Mouse (Mus musculus) mesoderm, embryonic 11.5 days (tissue): ENCODE results near the gene Abcc12.

Experiments used
- DNase-seq: peaks from one replicate; pipeline ENCODE4 v3.0.0-alpha.2; 2012; ENCODE audit warnings: low read depth, low spot score

Abcc12 gene

GRCm38 (mm10) chr8:86578693-86579092 is 1.8 kb downstream of the Abcc12 start:
- DNase-seq, result no peak

DNA sequence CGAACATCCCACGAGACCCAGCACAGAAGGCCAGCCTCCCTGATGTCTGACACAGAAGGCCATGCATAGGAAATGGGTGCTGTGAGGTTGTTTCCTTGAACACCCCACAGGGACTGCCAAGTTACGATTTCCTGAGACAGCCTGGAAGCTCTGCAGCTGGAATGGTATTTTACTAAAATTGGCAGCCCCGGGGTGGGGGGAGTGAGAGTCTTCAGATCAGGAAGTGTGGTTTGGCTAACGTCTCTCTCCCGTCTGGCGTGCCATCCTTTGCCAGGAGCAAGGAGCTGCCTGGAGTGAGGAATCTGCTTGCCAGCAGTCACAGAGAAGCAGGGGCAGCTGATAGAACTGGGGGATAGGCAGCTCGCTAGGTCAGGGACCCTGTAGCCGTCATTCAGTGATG is 2.4 kb downstream of the Abcc12 start:
- DNase-seq, result no peak

DNA sequence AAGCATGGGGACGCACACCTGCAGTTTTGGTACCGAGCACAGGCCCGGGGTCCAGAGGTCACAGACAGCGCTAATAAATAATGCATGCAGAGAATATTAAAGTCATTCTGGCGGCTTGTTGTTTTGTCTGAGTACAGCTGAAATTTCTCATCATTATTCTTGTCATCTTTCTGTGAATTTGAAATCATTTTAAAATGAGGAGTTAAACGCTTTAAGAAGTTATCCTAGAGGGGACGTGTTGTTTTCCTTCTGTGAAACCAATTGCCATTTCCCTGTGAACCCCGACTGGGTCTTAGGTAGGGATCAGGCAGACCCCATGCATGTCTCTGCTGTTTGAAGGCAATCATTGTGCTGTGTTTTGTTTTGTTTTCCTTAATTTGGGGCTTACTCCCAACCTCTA is 2.9 kb downstream of the Abcc12 start:
- DNase-seq, result no peak

GRCm38 (mm10) chr8:86563674-86564073 is 16.8 kb downstream of the Abcc12 start:
- no peak for DNase-seq

GRCm38 (mm10) chr8:86561737-86562136 is 18.7 kb downstream of the Abcc12 start:
- DNase-seq, result no peak

DNA sequence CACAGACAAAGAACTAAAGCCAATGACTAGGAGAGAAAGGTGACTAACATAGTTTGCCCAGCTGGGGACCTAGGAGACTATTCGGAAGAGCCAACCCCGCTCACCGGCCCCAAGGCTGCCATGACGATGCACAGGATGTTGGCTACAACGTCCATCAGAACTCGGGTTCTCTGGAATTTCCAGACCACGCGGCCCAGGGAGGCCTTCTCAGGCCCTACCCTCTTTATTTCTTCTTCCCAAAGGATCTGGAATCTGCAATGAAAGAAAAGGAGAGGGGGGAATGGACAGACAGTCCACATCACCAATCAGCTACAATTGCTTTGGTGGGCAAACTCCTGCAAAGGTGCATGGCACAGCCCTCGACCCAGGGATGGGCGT is 19.8 kb downstream of the Abcc12 start:
- no peak for DNase-seq

DNA sequence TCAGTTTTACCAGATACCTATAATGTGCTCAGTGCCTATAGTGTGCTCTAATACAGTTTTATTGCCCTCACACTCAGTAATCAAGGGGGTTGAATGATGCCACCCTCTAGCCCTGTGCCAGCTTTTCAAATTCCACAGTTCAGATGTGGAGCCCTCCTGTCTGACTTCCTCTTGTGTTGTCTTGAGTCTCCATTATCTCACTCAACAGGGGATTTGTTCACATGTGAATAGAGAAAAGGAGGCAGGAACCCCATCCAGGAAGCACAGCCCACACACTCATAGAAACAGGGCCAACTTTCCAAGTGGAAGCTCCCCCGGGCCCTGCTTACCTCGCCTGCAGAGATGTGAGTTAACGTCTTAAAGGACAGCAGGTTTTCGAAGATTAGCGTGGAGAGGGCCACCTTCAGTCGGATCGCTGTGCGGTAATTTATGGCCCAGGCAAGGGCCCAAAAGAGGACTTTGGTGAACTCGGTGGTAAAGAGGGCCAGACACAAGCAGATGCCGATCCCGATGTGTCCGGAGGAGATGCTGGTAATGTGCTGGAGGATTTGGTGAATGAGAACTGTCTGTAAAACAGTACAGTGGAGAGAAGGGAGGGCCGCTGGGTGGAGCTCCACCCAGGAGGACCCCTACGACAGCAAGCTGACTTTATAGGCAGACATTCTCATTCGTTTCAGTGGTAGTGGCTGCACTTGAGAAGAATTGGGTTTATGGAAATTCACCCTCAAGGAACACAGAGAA is 20.4 kb downstream of the Abcc12 start:
- no peak for DNase-seq

GRCm38 (mm10) chr8:86557186-86558045 is 23.1 kb downstream of the Abcc12 start:
- no peak for DNase-seq

DNA sequence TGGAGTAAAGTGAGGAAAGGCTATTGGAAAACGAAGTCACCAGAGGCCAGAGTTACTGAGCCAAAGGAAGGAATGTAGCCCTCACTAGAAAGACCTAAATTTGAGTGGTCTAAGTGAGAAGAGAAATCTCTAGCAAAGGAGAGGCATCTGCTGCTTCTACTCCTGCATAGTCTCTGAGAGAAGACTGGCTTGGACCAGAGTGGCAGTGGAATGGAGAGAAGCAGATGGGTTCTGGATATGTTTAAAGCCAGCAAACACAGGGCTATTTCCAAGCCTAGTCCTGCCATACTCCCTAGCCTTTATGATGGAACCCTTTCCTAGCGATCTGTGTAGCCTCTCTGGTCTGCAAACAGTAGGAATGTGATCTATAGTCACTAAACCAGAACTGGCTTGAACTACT is 24.9 kb downstream of the Abcc12 start:
- DNase-seq, result no peak

DNA sequence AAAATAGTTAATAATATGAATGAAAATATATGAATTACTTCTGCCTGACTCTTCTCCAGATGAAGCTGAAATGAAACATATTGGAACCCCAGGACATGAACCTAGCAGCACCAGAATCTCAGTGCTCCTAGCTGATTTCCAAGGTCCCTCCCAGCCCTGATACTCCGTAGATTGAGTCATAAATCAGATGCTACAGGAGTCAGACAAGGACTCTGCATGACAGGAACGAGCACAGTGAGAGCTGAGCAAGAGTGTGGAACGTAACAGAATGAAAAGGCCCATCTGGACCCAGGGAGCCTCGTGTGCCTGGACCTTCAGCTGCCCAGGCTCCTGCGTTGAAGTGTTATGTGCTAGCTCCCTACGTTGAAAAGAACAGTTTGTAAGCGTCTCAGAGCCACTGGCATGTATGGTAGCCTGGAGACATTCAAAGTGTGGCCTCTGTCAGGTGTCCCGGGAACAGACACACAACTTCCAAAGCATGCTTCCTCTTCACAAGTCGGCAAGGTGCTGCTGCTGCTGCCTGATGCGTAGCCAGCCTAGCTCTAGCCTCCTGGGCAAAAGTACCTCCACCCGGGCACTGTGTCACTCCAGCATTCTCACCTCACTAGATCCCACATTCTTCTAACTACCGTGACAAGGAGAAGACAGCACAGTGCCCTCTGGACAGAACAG is 26.1 kb downstream of the Abcc12 start:
- no peak for DNase-seq

- no peak for DNase-seq
These were observed 30.0 kb downstream of the Abcc12 start for GRCm38 (mm10) chr8:86550516-86550915.

- no peak for DNase-seq
These were observed 34.5 kb downstream of the Abcc12 start for GRCm38 (mm10) chr8:86546001-86546400.

DNA sequence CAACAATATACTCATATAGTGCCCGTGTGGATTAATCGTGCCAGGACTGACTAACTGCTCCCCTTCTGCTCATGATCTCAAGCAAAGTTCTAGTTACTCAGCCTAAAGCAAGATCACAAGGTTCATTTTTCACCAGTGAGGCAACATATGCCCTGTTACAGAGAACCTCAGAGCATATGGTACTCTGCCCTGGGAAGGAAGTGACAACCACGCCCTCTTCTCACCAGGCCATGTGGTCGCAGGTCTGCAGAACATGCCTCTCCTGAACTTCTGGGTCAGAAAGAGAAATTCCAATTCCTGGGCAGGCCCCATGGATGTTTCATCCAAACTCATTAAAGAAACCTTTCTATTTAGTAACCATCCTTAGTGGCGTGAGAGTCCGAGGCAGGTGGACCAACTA is 39.6 kb downstream of the Abcc12 start:
- no peak for DNase-seq

- DNase-seq, result no peak
These were observed 40.1 kb downstream of the Abcc12 start for GRCm38 (mm10) chr8:86540376-86540775.

DNA sequence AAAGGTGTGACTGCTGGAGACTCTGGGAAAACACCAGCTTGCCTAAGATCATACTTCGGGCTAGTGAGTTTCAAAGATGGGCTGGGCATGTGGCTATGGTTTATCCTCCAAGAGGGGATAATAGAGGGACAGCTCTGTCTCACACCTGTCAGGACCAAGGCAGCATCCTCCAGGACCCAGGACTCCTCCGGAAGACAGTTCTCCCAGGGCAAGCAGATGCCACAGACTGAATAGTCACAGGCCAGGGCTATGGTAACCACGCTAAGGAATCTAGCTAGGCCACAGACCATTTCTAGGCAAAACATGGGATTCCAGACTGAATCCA is 43.9 kb downstream of the Abcc12 start:
- DNase-seq, result no peak

- DNase-seq, result peak; percentile 84
These were observed 44.5 kb downstream of the Abcc12 start for GRCm38 (mm10) chr8:86535791-86536662.

GRCm38 (mm10) chr8:86535068-86535560 is 45.4 kb downstream of the Abcc12 start:
- DNase-seq, result no peak

GRCm38 (mm10) chr8:86529714-86530113 is 50.8 kb downstream of the Abcc12 start:
- no peak for DNase-seq

- DNase-seq, result no peak
These were observed 53.0 kb downstream of the Abcc12 start for GRCm38 (mm10) chr8:86527336-86528029.

DNA sequence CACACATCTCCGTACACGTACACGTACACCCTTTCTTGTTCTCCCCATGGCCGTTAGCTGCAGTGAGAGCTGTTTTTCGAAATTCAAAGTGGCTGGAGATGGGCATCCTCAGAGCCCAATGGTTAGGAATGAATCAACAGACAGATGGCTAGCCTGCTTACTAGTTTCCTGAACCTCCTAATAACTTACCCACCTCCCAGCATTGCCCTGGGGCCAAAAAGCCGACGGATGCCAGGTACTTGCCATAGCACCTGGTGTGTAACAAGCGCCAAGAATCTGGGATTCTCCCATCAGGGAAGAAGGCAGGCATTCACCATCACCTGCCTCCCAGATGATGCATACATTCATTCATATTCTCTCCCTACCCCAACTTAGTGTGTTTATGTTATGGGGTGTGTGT is 53.7 kb downstream of the Abcc12 start:
- DNase-seq, result no peak

- no peak for DNase-seq
These were observed 66.3 kb downstream of the Abcc12 start for GRCm38 (mm10) chr8:86514203-86514602.
